Mouse (Mus musculus) bone marrow macrophage, adult 2 months (primary cell): ENCODE results near the gene Styx.

Experiments
- CTCF ChIP-seq: IDR thresholded peaks from 2 replicates; pipeline ENCODE4 v1.5.1; 2012; ENCODE audit warnings: low read depth, mild to moderate bottlenecking, low read length, moderate library complexity
- POLR2A ChIP-seq: IDR thresholded peaks from 2 replicates; pipeline ENCODE4 v1.6.1; 2012; ENCODE audit warnings: mild to moderate bottlenecking, low read depth, low read length, borderline replicate concordance

DNA sequence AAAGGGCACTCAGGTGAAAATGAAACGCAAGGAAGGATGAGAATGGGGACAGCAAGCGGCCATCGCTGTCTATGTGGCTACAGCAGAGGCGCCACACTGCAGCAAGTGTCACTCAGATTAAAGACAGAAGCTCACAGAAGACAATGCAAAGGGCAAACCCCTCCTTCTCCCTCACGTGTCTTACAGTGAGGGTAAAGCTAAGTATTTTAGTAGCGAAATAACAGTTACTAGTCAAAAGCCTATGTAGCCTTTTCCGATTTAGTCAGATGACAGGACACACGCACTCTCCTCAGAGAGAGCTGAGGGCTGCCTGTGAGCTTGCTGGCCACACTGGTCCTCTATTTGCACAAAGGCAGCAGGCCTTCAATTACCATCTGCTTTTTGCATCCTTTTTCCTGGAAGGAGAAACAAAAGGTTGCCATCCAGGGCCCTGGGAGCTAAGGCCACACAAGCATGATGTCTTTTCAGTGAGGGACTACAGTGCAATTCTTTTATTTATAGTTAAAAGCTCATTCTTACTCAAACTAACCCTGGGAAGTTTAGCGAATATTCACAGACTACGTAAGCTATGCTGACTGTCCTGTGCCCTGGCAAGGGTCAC, 112.1 kb downstream of the Styx start:
- no peak for TF ChIP-seq CTCF
- TF ChIP-seq POLR2A: no peak
